Mouse (Mus musculus) ES-E14 (cell line): ENCODE measurements around the gene Gm815. TPM values are rescaled to one million over a fixed set of nuclear protein-coding genes. Genes with fewer than 3 reads are reported as not detected.

ENCODE experiments used
- DNase-seq: peaks from one replicate; pipeline ENCODE4 v3.0.0-alpha.2; 2013; ENCODE audit warnings: low read depth, low spot score
- H3K27ac ChIP-seq: 2 replicates; pipeline ENCODE4 v1.5.1; 2012; ENCODE audit warnings: low read depth, mild to moderate bottlenecking, low read length, moderate library complexity, mixed read lengths; ENCODE audit not compliant: poor library complexity, insufficient read depth, severe bottlenecking
- H3K36me3 ChIP-seq: 2 replicates; pipeline ENCODE4 v1.6.1; 2012; ENCODE audit warnings: mild to moderate bottlenecking, low read length, moderate library complexity, mixed read lengths; ENCODE audit not compliant: control insufficient read depth, poor library complexity, insufficient read depth, severe bottlenecking
- H3K4me1 ChIP-seq, 2 experiments: fragments of 150-350 bp in 1 of 2; sonication (generic) in 1 of 2; 2 replicates each; pipeline ENCODE4 v1.6.1; 2012; ENCODE audit warnings: low read length in 2 of 2, mild to moderate bottlenecking in 1 of 2, mixed read lengths in 1 of 2; ENCODE audit not compliant: control insufficient read depth in 2 of 2, insufficient read depth in 2 of 2, poor library complexity in 1 of 2
- H3K4me3 ChIP-seq, 2 experiments: fragments of 150-350 bp in 1 of 2; sonication (generic) in 1 of 2; 2 replicates each; pipeline ENCODE4 v1.5.1; 2012; ENCODE audit warnings: low read length in 2 of 2, low read depth in 1 of 2, mild to moderate bottlenecking in 1 of 2, mixed read lengths in 1 of 2; ENCODE audit not compliant: insufficient read depth in 1 of 2, poor library complexity in 1 of 2, severe bottlenecking in 1 of 2
- H3K9ac ChIP-seq: 2 replicates; pipeline ENCODE4 v1.6.1; 2012; ENCODE audit warnings: low read depth, mild to moderate bottlenecking, low read length, mixed read lengths; ENCODE audit not compliant: poor library complexity, insufficient read depth, severe bottlenecking
- H3K9me3 ChIP-seq: fragments of 150-350 bp; sonication (generic); 2 replicates; pipeline ENCODE4 v1.6.1; 2012; ENCODE audit warnings: low read depth, mild to moderate bottlenecking, low read length; ENCODE audit not compliant: control insufficient read depth, insufficient read depth
- CHD2 ChIP-seq: IDR thresholded peaks from 2 replicates; pipeline ENCODE4 v1.6.1; 2014; ENCODE audit warnings: mild to moderate bottlenecking, low read depth, low read length, inconsistent platforms
- HCFC1 ChIP-seq: IDR thresholded peaks from 2 replicates; pipeline ENCODE4 v1.6.1; 2012; ENCODE audit warnings: low read length, inconsistent platforms, borderline replicate concordance; ENCODE audit not compliant: insufficient read depth
- MAFK ChIP-seq: IDR thresholded peaks from 2 replicates; pipeline ENCODE4 v1.6.1; 2014; ENCODE audit warnings: mild to moderate bottlenecking, low read depth, low read length, inconsistent platforms; ENCODE audit not compliant: insufficient read depth
- ZC3H11A ChIP-seq: IDR thresholded peaks from 2 replicates; pipeline ENCODE4 v1.6.1; 2012; ENCODE audit warnings: low read depth, mild to moderate bottlenecking, inconsistent platforms, low read length, borderline replicate concordance
- ZNF384 ChIP-seq: IDR thresholded peaks from 2 replicates; pipeline ENCODE4 v1.6.1; 2012; ENCODE audit warnings: low read depth, low read length, inconsistent platforms
- in situ Hi-C, 2 experiments: fragments of 600-800 bp; cut with MboI; formaldehyde crosslinking; loops; one replicate each; pipeline ENCODE4 v1.15.1; 2025; ENCODE audit warnings: low sequenced_read_pairs in 2 of 2, inconsistent platforms in 1 of 2; ENCODE audit not compliant: unreplicated experiment in 2 of 2
- total RNA-seq: library from RNA; depleted of rRNA; stranded (reverse); fragments of 300-350 nt; gene quantifications from 2 replicates; pipeline ENCODE4 v1.2.3, GENCODE M21; 2012

Gm815 gene
- total RNA-seq, 1 experiment, result not detected

DNA sequence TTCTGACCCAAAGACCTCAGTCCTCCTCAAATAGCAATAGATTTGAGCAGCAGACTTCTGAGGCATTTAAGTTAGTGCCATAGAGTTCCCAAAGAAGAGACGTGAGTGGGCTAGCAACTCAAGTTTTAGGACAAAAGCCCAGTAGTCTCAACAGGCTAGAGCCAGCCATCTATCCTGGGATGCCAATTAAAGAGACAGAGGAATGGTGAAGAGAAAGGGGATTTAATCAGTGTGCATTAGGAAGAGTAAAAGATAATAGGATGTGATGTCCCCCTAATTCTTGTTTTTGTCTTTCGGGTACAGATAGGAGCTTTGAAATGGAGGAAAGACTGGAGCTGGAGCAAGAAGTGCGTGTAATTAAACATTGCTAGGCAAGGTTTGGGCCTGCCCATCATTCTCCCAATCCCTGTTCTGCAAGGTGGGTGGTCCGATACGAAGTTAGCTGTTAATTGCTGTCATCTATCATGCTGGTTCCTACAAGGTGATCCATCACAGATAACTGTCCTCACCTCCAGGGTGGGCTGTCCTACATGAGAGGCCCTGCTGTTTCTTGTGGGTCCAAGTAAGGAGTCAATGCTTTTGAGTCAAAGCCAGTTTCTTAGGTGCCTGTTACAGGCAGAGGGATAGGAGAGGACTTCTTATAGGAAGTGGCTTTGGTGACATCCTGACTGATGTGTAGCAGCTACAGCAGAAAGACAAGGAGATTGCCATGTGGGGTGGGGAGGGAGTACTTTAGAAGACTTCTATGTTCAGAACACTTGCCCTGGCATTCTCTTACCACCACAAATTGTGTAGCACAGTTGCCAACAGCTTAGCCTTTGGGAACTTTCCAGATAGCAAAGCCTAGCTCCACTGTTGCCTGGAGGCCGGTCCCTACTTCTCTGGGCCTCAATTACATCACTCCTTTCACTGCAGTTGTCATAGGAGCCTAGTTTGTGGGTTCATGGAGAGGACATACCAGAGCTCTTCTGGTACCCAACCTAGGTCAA, 44.9 kb downstream of the Gm815 start:
- TF ChIP-seq ZC3H11A (no peak), ZNF384 (no peak), MAFK (no peak), HCFC1 (no peak), CHD2 (no peak)
- Histone ChIP-seq H3K4me3 (no peak overlapping the region), H3K36me3 (no peaks in the 10 kb centered on the region), H3K9me3 (no peaks in the 10 kb centered on the region), H3K27ac (no peak overlapping the region), H3K9ac (no peak overlapping the region), H3K4me1 (no peaks in the 10 kb centered on the region)
- in situ Hi-C loops, result no loop called here
- no peak for DNase-seq

- Histone ChIP-seq H3K36me3 (no peaks in the 10 kb centered on the region), H3K4me3 (no peak overlapping the region)
- in situ Hi-C loops, result no loop called here
Observed at GRCm38 (mm10) chr19:26934186-26934585, 48.5 kb downstream of the Gm815 start.

More at GRCm38 (mm10) chr19:26934186-26934585, 48.5 kb downstream of the Gm815 start:
- TF ChIP-seq MAFK, result no peak
- no peak for TF ChIP-seq ZC3H11A
- no peak for TF ChIP-seq ZNF384
- no peak for TF ChIP-seq HCFC1
- TF ChIP-seq CHD2, result no peak
- H3K9ac ChIP-seq, result no peak overlapping the region
- H3K9me3 ChIP-seq, result no peaks in the 10 kb centered on the region
- 0 out of 4 replicates have a peak, but pooled peaks cover 0 to 2% of the 10 kb centered on the region in 2 experiments for H3K4me1 ChIP-seq
- no peak overlapping the region for H3K27ac ChIP-seq
- DNase-seq, result no peak
